11 mouse cellular contexts compared by ENCODE assay signal in the genomic region with DNA sequence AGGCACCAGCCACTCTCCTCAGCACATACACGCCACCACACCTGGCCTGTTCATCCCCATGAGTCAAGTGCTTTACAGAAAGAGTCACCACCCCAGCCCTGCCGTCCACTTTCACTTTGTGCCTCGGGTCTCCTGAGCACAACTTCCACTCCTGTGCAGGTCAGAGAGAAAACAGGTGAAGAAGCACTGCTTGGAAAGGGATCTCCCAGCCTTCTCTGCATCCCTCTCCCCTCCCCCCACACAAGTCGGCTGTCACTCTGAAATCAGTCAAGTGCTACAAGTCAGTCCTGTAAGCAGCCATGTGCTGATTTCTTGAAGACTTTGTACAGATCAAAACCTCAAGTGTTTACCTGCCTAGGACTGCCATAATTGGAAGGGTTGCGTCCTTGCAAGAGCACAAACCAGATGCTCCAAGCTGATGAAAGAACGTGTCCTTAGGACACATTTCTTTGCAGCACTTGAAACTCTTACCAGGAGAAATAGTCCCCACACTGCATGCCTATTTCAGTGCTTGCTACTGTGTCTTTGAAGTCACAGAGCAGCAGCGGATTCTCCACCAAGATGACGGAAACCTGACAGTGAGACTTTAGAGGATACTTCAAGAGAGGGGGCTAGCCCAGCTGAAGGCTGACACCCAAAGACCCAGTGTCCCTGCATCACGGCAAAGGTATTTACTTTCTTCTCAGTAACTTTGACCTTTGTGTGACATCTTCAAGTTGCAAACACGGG. TPM values are rescaled to one million over a fixed set of nuclear protein-coding genes. Genes with fewer than 3 reads are reported as not detected.
DNase-seq lines count a peak whose midpoint lies in the region; ATAC-seq lines count a peak whose summit lies in the region.
"Had no signal": no experiment of that assay in that cellular context is flagged by ENCODE, and none has a peak within 500 bp of the region (broad histone marks: within the 10 kb centered on the region; RNA-seq: fewer than 3 reads in every experiment).

No protein-coding gene starts in this region.

- H3K9ac ChIP-seq in hindbrain, embryonic 15.5 days, result no peak overlapping the region
- H3K9ac ChIP-seq in liver, embryonic 12.5 days, result no peak overlapping the region; the same call in 1 of the 2 replicates
- H3K9ac ChIP-seq in forebrain, embryonic 11.5 days (ENCODE audit: low read length), result no peak overlapping the region
- H3K9ac ChIP-seq: forebrain, embryonic 15.5 days; neural tube, embryonic 13.5 days had no signal

- H3K27ac ChIP-seq in hindbrain, embryonic 15.5 days (replicated peaks), result no peak overlapping the region
- no peak overlapping the region; the same call in 1 of the 2 replicates for H3K27ac ChIP-seq in hindbrain, embryonic 10.5 days
- H3K27ac ChIP-seq in liver, embryonic 12.5 days, result peak overlapping the region; percentile 49; the same call in 1 of the 2 replicates
- H3K27ac ChIP-seq in forebrain, embryonic 11.5 days (ENCODE audit: low read depth, low read length), result no peak overlapping the region
- H3K27ac ChIP-seq: forebrain, embryonic 15.5 days; macrophage had no signal

- H3K4me2 ChIP-seq in hindbrain, embryonic 15.5 days, result no peak overlapping the region
- H3K4me2 ChIP-seq in liver, embryonic 12.5 days, result peak overlapping the region; percentile 35; the same call in 1 of the 2 replicates
- H3K4me2 ChIP-seq in forebrain, embryonic 11.5 days (ENCODE audit: low read depth, low read length, severe bottlenecking), result no peak overlapping the region
- H3K4me2 ChIP-seq: forebrain, embryonic 15.5 days; neural tube, embryonic 13.5 days had no signal

- 68% methylated on average over 10 of the region's 10 CpGs for WGBS in hindbrain, embryonic 15.5 days
- 61% methylated on average over 10 of the region's 10 CpGs for WGBS in hindbrain, embryonic 10.5 days
- WGBS in liver, embryonic 12.5 days (ENCODE audit: insufficient replicate concordance), result 58% methylated on average over 10 of the region's 10 CpGs
- WGBS in forebrain, embryonic 11.5 days, result 78% methylated on average over 10 of the region's 10 CpGs

- no peaks in the 10 kb centered on the region for H3K36me3 ChIP-seq in hindbrain, embryonic 15.5 days
- H3K36me3 ChIP-seq in hindbrain, embryonic 10.5 days, result no peaks in the 10 kb centered on the region
- H3K36me3 ChIP-seq in liver, embryonic 12.5 days, result no peaks in the 10 kb centered on the region
- H3K36me3 ChIP-seq in forebrain, embryonic 11.5 days (ENCODE audit: control insufficient read depth, insufficient read depth, low read length), result no peaks in the 10 kb centered on the region
- H3K36me3 ChIP-seq: forebrain, embryonic 15.5 days; neural tube, embryonic 13.5 days had no signal

- H3K9me3 ChIP-seq in hindbrain, embryonic 15.5 days, result no peaks in the 10 kb centered on the region
- no peaks in the 10 kb centered on the region for H3K9me3 ChIP-seq in hindbrain, embryonic 10.5 days
- H3K9me3 ChIP-seq in liver, embryonic 12.5 days (replicated peaks), result no peaks in the 10 kb centered on the region
- no peaks in the 10 kb centered on the region for H3K9me3 ChIP-seq in forebrain, embryonic 11.5 days (ENCODE audit: control insufficient read depth, low read length)
- H3K9me3 ChIP-seq: forebrain, embryonic 15.5 days; neural tube, embryonic 13.5 days had no signal

- peak; percentile 17; the same call in 1 of the 2 replicates for ATAC-seq in hindbrain, embryonic 15.5 days (ENCODE audit: low FRiP score, low read depth)
- ATAC-seq in liver, embryonic 12.5 days, result no peak
- no peak for ATAC-seq in forebrain, embryonic 11.5 days (replicated peaks; ENCODE audit: low FRiP score)

- peaks cover 24% of the 10 kb centered on the region for H3K4me1 ChIP-seq in hindbrain, embryonic 15.5 days (replicated peaks)
- peaks cover 33% of the 10 kb centered on the region for H3K4me1 ChIP-seq in hindbrain, embryonic 10.5 days (replicated peaks)
- peaks cover 61% of the 10 kb centered on the region for H3K4me1 ChIP-seq in liver, embryonic 12.5 days
- H3K4me1 ChIP-seq in forebrain, embryonic 11.5 days (replicated peaks; ENCODE audit: control insufficient read depth, insufficient read depth, low read length), result no peaks in the 10 kb centered on the region

- H3K4me3 ChIP-seq in hindbrain, embryonic 15.5 days, result no peak overlapping the region
- H3K4me3 ChIP-seq in hindbrain, embryonic 10.5 days, result no peak overlapping the region
- 0 out of 2 replicates have a peak overlapping the region, but pooled peaks have one; percentile 9 for H3K4me3 ChIP-seq in liver, embryonic 12.5 days
- H3K4me3 ChIP-seq in forebrain, embryonic 11.5 days (ENCODE audit: low read depth, low read length), result no peak overlapping the region
- H3K4me3 ChIP-seq: forebrain, embryonic 15.5 days; neural tube, embryonic 13.5 days had no signal

- no peaks in the 10 kb centered on the region for H3K27me3 ChIP-seq in hindbrain, embryonic 15.5 days
- no peaks in the 10 kb centered on the region for H3K27me3 ChIP-seq in hindbrain, embryonic 10.5 days (ENCODE audit: insufficient read depth, poor library complexity, severe bottlenecking)
- H3K27me3 ChIP-seq in liver, embryonic 12.5 days (replicated peaks), result no peaks in the 10 kb centered on the region
- H3K27me3 ChIP-seq in forebrain, embryonic 11.5 days (ENCODE audit: control insufficient read depth, insufficient read depth, low read length), result no peaks in the 10 kb centered on the region
- H3K27me3 ChIP-seq: forebrain, embryonic 15.5 days; neural tube, embryonic 13.5 days had no signal

- DNase-seq in hindbrain, embryonic 10.5 days (ENCODE audit: low spot score), result no peak
- DNase-seq in urinary bladder, postnatal 14 days (ENCODE audit: low spot score), result peak; percentile 38
- no peak for DNase-seq in urinary bladder, postnatal 4 days (ENCODE audit: low spot score in 2 of 2)
- DNase-seq in forebrain, embryonic 11.5 days (ENCODE audit: low spot score), result no peak
- DNase-seq in Muller cell, postnatal 12 days (ENCODE audit: inconsistent ontology term), result no peak
- no peak for DNase-seq in cerebellum, adult 11 months

RNA-seq across cellular contexts. Expression of a gene that starts 58.2 kb away (rescaled TPM):
- polyA plus RNA-seq in hindbrain, embryonic 15.5 days (2015; fragmentation: Nextera tagmentation; extraction: Ambion mirVana), result 7.8 and 8.1 TPM in 2 replicates
- 1.7 and 2.4 TPM in 2 replicates for polyA plus RNA-seq in hindbrain, embryonic 10.5 days (2016; fragmentation: Nextera tagmentation; extraction: Ambion mirVana)
- 1.6 and 1.7 TPM in 2 replicates for polyA plus RNA-seq in liver, embryonic 12.5 days (2016; fragmentation: Nextera tagmentation; extraction: Ambion mirVana)
- 2.2 and 3.3 TPM in 2 replicates for polyA plus RNA-seq in forebrain, embryonic 11.5 days (2014; fragmentation: Nextera tagmentation; extraction: Ambion mirVana)
